In the genomic region with DNA sequence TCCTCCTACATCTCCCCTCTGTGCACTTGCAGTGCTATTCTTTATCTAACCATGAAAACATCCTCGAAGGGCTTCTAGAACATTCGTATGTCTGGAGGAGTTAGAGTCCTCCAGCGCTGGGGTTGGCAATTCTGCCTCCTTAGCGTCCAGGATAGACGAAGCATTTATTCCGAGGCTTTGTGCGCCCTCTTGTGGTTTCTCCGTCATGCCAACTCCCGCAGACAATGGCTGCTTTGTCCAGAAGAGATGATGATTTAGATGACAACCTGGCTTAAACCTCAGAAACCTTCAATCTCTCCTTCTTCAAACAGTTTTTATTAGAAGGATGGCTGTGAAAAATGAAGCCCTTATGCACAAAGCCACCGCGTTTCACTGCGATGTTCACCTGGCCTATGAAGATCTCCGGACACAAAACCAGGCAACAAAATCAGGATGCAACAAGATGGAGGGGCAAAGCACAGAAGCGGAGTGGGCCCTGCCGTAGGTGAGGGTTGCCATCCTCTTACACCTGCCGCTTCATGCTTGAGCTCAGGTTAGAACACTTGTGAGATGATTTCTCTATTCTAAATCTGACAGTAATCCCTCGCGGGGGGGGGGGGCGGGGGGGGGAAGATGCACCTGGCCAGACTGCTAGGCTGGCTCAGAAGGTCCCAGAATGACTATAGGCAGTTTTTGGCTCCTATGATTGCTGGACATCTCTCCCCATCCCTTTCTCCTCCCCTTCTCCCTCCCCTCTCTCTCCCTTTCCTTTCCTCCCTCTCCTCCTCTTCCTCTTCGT, we compare ENCODE assay signal across 8 mouse cellular contexts. TPM values are rescaled to one million over a fixed set of nuclear protein-coding genes. Genes with fewer than 3 reads are reported as not detected.
DNase-seq lines count a peak whose midpoint lies in the region; ATAC-seq lines count a peak whose summit lies in the region.

No protein-coding gene starts in this region.

- peak; percentile 94 for DNase-seq in embryo, embryonic 10 days (ENCODE audit: low spot score)
- peak; percentile 65 for DNase-seq in gastrocnemius, postnatal 25 days
- DNase-seq in left cerebral cortex, adult 9 months (ENCODE audit: low spot score in 2 of 2), result peak; percentile 63 to 96
- DNase-seq in right cerebral cortex, postnatal 10 days (ENCODE audit: low spot score in 2 of 2), result peak; percentile 94
- DNase-seq in urinary bladder, postnatal 14 days (ENCODE audit: low spot score), result peak; percentile 88

- ATAC-seq in activated CD4-positive, CD25-positive, alpha-beta regulatory T cell, adult 4 months, result peak; percentile 65
- ATAC-seq in inflammation-experienced regulatory T-cells, adult 6 months, result peak; percentile 95
- peak; percentile 92 for ATAC-seq in megakaryocyte progenitor cell, adult 5-6 weeks (replicated peaks; ENCODE audit: poor library complexity)

RNA-seq across cellular contexts. Expression of a gene that starts 26.4 kb away (rescaled TPM):
- polyA plus RNA-seq in activated CD4-positive, CD25-positive, alpha-beta regulatory T cell, adult 4 months (2017; shearing (Covaris generic)), result 10 to 100 TPM; 15.1 to 17.8 TPM
- 10 to 100 TPM; 18.9 to 21.1 TPM for total RNA-seq in gastrocnemius, postnatal 25 days (2021)
- 10 to 100 TPM in 2 of 3 experiments, 1 to 10 TPM in 1; 7.5 to 24.0 (median 21.0) TPM for polyA plus RNA-seq in inflammation-experienced regulatory T-cells, adult 6 months (2017; shearing (Covaris generic))
- total RNA-seq in megakaryocyte progenitor cell, adult 5-6 weeks (2015), result 21.7 and 26.7 TPM in 2 replicates
- 15.1 and 22.4 TPM in 2 replicates for total RNA-seq in megakaryocyte progenitor cell, adult 5-6 weeks (2017)

Comparison
In these comparisons a context has a peak if more than half of its experiments do, and no peak if none do; other contexts are left out.
1. Peak in every context shown above with its lines: DNase-seq and ATAC-seq.